7 mouse cellular contexts compared by ENCODE assay signal in the genomic region with DNA sequence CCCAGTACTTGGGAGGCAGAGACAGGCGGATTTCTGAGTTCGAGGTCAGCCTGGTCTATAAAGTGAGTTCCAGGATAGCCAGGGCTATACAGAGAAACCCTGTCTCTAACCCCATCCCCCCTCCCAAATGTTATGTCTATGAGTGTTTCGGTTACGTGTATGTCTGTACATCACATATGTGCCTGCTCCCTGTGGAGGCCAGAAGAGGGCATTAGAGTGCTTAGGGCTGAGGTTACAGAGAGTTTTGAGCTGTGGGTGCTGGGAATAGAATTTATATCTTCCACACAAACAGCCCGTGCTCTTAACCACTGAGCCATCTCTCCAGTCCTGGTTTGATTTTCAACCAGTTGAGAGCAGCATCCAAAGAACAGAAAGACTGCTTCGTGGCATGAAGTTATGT.
"Had no signal": no experiment of that assay in that cellular context is flagged by ENCODE, and none has a peak within 500 bp of the region (broad histone marks: within the 10 kb centered on the region; RNA-seq: fewer than 3 reads in every experiment).

No protein-coding gene starts in this region.

- H3K27ac ChIP-seq: limb, embryonic 12.5 days; lung, embryonic 15.5 days; midbrain, embryonic 13.5 days had no signal

- ATAC-seq: midbrain, embryonic 13.5 days had no signal

- DNase-seq: kidney, adult 8-10 months; lung, postnatal 36 days; right cerebral cortex, postnatal 14 days; thymus, postnatal 4 days had no signal

- H3K4me3 ChIP-seq: limb, embryonic 12.5 days; lung, embryonic 15.5 days; midbrain, embryonic 13.5 days had no signal

- H3K27me3 ChIP-seq: limb, embryonic 12.5 days; lung, embryonic 15.5 days; midbrain, embryonic 13.5 days had no signal
